Mouse (Mus musculus) regulatory T cell (primary cell): ENCODE data around the gene Adcy2.

Source experiments
- in situ Hi-C: fragments of 300-600 bp; cut with MboI, MseI; formaldehyde crosslinking; loops from one replicate; pipeline ENCODE4 v1.15.1; 2025; ENCODE audit warnings: high pct_unique_total_duplicates

Adcy2 gene

DNA sequence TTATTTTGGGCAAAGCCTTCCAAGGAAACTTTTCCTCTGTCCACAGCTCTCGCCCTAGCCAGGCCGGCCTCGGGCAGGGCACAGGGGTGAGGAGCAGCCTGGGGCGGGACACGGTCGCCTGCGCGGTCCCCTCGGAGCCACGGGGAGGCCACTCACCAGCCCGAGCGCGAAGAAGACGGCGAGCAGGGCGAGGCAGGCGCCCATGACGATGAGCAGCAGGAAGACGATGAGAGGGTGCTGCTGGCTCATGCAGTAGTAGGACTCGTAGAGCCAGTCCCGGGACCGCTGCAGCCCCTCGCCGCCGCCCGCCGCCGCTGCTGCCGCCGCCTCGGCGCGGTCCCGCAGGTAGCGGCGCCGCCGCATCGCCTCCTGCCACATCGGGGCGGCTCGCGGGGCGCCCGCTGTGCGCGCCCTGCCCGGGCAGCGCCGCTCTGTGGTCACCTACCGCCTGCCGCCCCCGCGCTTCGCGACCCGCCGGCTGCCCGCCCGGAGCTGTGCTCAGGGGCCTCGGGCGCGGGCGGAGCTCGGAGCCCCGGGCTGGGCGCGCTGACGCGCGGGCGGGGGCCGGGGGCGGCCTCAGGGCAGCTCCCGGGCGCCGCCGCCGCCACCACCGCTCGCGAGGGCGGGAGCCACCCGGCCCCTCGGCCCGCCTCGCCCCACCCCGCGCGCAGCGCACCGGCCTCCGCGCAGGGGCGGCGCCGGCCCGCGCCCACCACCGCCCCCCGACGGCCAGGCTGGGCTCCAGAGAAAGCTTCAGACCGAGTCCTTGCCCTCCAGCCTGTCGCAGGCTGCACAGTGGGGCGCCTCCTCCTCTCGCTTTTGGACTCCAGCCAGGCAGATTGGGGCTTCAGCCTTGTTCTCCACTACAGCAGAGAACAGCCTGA, at the start of gene Adcy2:
Adcy2 (minus strand) TSS at position 624 of the 884 bp plus-strand sequence.
- in situ Hi-C loops, result no loop called here

DNA sequence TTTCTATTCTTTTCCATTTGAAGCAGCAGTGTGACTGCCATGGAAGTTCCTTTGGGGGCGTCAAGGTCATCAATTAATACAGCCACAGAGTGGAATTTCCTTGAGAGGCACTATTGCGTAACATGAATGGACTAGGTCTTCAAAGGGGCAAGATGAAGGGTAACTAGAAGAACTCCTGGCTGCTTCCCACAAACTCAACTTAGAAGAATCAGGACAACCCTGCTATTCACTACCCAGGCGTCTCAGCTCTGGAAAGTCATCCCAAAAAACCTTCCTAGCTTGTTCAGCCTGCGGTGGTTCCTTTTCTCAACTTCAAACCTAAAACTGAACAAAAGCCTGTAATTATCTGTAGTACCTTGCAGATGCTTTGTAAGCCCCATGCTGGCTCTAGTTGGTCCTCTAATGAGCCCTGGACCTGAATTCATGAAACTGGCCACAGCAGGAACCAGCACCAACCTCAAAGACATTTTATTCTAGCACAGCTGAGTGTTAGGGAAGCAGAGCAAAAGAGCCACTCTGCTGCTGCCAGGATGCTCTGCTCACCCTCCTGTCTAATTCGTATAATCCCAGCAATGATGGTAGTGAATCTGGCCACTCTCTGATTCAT, 37.8 kb upstream of the Adcy2 start:
- in situ Hi-C loops, result no loop called here

DNA sequence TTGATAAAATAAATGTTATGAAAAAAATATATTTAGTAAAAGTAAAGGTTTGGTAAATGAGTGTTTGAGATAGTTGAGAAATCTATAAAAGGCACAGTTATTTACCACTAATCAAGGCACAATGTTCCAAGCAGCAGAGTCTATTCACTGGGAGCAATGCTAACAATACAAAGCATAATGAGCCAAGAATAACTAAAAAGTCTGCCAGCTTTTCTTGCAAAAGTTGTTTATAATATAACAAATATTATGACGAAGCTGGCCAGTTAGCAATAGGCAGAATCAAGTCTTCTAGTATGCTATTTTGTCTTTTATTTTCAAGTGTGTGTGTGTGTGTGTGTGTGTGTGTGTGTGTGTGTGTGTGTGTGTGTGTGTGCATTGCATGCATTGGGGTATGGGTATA, 35.3 kb upstream of the Adcy2 start:
- in situ Hi-C loops, result no loop called here

DNA sequence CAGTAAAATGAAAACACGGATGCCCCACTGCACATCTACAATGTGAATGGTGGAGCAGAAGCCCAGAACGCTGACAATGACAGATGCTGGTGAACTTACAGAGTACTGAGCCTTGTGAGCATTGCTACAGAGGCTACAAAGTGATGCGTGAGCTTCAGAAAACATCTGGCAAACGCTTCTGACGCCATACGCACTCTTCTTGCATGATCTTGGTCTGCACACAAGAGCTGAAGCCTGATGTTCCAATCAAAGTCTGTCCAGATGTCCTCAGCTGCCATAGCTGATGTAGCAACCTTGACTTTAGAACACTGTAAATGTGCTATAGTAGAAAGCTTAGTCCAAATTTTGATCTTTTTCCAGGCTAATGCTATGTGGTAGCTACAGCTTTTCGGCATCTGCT, 34.2 kb upstream of the Adcy2 start:
- in situ Hi-C loops, result no loop called here

DNA sequence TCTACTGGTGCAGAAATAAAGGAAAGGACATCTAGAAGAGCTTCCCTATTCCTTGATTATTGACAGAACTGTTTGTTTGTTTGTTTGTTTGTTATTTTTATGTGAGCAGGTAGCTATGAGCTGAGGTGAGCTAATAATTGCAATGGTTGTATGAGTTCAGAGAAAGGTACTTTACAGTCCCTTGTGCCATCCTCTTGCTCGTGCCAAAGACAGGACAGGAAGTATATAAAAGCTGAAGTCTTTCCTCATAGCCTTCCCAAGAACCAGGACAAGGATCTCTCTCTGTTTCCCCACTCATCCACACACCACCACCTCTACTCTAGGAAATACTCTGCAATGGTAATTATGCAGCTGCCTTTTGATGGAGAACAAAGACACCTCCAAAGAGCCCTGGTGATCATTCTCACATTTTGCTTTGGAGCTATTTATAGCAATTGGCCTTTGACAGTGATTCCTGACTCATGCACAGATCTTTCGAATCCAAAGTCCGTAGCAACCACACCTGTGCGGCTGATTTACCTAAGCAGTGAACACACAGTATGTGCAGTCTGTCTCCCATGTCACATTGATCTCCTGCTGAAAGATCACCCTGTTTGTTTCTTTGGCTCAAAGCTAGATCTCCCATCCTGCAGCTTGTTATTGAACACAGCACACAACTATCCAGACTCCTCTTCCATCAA, 29.9 kb upstream of the Adcy2 start:
- in situ Hi-C loops, result no loop called here

DNA sequence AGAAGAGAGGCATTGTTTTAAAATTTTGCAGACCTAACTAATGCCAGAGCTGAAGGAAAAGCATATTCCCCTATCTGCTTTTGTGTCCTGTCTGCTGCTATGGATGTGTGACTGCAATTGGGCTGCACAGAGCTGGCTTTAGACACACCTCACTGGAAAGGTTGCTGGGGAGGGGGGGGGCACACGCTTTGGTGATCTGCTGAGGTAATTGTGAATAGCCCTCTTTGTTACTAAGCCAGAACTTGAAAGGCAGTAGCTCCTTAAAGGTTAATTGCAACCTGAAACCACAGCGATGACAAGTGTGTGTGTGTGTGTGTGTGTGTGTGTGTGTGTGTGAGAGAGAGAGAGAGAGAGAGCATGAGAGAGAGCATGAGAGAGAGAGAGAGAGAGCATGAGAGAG, 25.6 kb upstream of the Adcy2 start:
- in situ Hi-C loops, result no loop called here

DNA sequence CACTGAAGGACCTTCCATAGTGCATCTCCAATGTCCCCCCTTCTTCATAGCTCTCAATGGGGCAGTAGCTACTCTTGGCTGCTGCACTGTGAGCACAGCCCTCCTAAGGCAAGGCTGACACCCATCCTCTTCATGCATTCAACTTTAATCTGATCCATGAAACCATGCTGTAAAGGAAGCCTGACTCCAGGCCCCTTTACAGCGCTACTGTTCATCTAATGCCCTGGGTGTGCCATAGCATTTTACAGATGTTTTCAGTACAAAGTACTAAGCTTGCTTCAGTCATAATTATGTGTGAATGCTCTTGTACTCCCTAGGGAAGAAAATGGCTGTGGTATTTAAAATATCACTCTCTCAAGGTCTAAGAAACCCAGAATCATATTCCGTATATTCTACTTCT, 23.9 kb upstream of the Adcy2 start:
- in situ Hi-C loops, result no loop called here

DNA sequence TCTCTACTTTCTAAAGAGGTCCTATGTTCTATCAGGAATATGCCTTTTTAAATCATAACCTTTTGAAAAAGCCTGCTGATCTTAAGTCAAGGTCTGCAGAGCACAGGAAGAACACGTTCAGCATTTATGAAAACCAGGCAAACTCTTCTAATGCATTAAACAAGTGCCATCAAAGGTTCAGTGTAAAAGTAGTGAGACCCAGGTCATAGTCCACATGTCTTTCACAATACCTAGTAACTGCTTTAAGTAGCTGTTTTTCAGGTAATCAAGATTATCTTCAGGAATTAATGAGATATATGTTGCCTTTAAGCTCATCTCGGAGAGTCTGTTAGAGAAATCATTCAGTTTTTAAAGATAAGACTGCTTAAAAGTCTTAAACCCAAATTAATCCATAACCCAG, 21.2 kb upstream of the Adcy2 start:
- in situ Hi-C loops, result no loop called here

DNA sequence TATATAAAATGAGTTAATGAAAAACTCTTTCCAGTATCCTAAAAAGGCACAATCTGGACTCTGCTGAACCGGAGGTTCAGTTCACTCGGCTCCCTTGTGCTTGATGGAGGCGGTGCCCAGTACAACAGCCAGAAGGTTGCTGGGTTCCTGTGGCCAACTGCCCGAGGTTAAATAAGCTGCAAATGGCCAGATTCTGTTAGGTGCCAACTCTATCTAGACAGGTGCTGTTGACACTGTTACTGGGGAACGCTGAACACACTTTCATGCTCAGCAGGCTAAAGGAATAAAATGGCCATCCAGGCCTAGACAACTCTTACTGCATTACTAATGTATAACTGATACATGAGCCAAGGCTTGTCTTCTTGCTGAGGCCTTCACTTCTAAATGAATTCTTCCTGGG, 7.6 kb upstream of the Adcy2 start:
- in situ Hi-C loops, result loop anchor here (10.0 kb wide), 1 partner anchor 448 kb away; no protein-coding TSS in a partner anchor

DNA sequence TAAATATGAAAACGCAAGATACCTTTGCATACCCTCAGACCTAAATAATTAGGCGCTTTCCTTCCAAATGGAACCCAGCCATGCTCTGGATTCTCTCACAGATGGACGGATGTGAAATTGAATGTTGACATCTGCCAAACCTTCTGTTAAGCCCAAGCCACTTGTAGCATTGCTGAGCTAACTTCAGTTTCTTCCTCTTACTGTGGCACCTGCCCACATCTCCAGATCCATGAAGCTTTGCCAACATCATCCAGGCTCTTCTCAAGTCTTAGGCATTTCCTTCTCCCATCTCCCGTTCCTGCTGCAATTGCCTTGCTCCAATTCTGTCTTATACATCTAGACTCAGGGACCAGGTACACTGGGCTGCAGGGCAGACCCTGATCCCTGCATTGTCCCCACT, 6.8 kb upstream of the Adcy2 start:
- in situ Hi-C loops, result loop anchor here (10.0 kb wide), 1 partner anchor 449 kb away; no protein-coding TSS in a partner anchor

DNA sequence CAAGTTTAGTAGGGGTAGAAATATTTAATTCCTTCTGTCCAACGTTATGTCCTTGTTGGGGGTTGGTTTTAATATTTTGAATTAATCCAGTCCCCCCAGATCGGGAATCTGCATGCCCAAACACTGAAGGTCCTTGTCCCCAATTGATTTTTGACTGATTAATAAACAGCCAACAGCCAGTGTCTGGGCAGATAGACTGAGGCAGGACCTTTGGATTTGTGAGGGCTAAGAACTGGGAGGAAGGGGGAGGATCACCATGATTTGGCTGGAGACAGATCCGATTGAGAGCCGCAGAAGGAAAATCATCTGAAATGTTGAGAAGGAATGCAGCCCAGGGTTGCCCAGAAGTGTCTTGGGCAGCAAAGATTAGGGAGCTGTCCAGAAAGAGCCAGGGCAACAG, 5.1 kb upstream of the Adcy2 start:
- in situ Hi-C loops, result loop anchor here (10.0 kb wide), 1 partner anchor 450 kb away; no protein-coding TSS in a partner anchor

DNA sequence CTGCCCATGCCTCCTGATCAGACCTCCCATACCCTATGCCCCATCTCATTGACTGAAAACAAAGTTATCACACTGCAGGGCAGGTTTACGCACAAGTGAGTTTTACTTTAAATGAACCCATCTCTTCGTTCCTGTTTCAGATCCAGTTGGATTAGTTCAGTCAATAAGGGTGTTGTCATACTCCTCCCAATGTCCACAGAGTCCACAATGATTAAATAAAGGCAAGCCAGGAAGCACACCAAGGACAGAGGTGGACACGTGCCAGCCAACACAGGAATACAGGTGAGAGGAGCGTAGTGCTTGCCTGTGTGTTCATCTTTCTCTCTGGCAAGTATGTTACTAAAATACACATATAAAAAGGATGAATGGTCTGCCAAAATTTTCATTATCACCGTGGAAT, 3.3 kb upstream of the Adcy2 start:
- in situ Hi-C loops, result loop anchor here (10.0 kb wide), 1 partner anchor 452 kb away; no protein-coding TSS in a partner anchor

DNA sequence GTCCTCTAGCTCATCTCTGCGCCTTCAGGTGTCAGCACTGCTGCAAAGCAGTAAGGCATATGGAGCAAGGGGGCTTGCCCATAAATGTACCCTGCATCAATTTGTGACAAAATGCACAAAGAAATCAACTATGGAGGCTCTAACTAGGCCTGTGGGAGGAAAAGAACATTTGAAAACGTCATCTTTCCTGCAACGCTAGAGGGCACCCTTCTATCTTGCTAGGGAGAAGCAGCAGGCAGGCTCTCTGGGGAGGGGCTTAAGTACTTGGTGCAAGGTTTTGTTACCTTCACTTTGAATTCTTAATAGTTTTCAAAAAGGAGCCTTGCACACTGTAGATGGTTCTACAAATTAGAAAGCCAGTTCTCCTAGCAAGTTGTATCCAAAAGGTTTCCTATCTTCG, 2.8 kb upstream of the Adcy2 start:
- in situ Hi-C loops, result loop anchor here (10.0 kb wide), 1 partner anchor 453 kb away; no protein-coding TSS in a partner anchor

DNA sequence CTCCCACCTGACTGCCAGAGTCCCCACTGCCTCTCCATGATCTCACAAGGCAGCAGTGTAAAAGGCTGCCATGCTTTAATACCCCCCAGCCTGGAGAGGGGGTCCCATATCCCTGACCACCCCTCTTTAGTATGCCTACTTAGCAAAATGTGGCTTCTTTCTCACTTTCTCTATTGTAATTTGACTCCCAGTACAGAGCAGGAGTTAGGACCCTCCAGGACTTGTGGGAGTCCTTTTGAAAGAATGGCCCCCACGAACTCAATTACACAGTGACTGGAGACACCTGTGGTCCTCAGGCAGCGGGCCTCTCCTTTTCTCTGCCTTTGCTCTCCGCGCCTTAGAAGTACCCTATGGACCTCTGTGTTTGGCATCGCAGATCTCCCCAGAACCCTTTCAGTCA, 485 bp upstream of the Adcy2 start:
- in situ Hi-C loops, result loop anchor here (10.0 kb wide), 1 partner anchor 455 kb away; no protein-coding TSS in a partner anchor

DNA sequence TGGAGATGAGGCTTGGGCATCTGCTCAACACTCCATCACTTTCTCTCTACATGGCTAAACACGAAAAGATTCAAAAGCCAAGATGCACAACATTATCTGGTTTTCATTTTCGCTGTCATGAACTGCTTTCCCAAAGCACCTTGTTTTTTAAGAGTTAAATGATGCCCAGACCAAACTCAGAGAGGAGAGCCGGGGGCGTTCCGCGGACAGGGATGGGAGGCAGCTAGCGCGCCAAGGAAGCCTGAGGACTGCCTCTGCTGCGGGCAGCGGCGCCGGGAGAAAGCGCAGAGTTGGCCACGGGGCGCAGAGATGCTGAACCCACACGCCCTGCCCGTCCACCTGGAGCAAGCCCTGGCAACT, 803 bp downstream of the Adcy2 start:
- in situ Hi-C loops, result no loop called here

DNA sequence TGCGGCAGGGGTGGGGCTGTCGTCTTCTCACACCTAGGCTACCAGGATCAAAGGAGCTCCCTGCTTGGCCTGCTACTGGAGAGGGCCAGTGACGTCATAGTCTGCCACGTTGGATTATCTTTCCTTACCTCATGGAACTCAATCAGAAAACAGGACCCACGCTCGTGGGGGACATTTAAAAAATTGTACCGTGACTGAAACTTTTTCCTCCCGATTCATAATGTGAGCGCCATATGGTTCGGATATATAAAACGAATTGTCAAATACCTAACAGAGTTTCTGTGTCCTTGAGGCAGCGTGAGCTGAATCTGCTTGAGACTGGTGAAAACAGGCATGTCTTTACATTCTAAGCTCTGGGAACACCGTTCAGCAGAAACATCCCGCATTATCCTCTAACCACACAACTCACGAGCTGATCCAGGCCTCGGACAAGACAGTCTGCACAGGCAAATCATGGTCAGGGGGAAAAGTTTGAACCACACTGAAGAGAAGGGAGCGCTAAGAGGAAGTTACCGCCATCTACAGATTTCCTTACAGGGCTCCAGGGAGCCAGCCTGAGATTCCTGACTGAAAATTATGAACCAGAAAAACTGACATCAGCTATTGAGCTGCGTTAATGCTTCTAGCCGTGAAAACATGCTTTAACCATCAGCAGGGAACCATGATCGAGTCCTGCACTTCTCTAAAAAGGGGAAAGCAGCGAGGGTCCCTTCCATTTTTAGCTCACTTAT, 1.4 kb downstream of the Adcy2 start:
- in situ Hi-C loops, result no loop called here

DNA sequence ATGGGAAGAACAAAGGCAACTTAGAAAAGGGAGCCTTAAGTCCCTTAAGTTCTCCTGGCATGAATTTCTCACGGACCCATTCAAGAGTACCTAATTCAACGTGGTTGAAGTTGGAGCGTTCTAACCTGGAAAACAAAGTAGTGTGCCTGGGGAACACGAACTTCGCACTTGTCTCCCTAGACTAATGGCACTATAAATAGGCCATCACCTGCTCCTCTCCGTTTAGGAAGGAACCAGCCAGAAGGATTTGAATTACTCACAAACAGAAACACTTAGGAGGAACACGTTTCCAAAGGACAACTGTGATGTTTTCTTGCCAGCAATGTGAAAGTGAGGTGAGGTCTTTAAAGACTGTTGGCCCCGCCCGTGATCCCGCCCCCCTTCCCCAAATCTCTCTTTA, 2.0 kb downstream of the Adcy2 start:
- in situ Hi-C loops, result no loop called here

DNA sequence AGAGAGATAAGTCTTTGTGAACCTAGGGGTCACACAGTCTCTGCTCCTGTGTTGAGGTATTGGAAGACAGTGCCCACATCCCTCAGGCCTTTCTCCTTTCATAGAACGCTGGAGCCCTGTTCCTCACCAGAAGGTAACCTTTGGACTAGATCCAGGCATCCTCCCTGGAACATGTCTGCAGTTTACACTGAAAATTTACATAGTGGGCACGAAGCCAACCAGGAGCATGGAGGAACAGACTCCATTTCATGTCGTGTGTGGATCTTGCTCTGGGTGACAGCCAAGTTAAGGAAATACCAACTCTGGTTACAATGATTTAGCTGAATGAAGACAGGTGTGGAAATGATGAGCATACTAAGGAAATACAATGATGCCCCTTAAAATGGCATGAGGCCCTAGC, 2.7 kb downstream of the Adcy2 start:
- in situ Hi-C loops, result no loop called here

DNA sequence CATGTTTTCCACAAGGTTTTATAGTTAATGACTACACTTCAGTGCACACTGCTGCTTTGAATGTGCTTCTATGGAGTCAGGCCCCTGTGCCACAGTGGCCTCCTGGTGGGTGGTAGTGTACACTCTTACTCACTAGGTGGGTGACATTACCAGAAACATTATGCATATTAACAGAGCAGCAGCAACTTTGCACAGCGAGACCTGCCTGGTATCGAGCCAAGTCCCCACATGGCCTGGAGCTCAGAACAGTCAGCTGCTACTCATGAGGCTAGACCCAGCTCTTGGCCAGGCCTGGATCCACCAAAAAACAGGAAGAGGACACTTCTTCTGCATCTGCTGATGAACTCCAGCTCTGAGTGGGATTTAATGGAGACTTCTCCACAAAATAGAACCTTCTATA, 13.6 kb downstream of the Adcy2 start:
- in situ Hi-C loops, result no loop called here

DNA sequence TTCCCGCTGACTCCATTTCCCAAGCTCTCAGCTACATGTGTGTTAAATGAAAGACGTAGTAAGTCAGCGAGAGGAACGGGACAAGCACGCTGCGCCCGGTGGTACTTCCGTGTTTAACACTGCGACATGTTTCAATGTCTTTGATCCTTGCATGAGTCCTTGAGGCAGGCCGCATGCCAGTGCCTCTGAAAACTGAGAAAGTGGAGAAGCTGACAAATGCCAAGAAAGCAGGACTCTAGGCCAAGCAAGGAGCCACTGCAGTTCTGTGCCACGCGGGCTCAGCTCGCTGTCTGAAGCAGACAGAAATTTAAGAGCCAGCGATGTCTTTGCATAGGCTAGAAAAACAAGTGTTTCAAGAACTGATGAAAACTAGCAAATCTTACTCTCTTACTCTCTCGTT, 15.3 kb downstream of the Adcy2 start:
- in situ Hi-C loops, result no loop called here

DNA sequence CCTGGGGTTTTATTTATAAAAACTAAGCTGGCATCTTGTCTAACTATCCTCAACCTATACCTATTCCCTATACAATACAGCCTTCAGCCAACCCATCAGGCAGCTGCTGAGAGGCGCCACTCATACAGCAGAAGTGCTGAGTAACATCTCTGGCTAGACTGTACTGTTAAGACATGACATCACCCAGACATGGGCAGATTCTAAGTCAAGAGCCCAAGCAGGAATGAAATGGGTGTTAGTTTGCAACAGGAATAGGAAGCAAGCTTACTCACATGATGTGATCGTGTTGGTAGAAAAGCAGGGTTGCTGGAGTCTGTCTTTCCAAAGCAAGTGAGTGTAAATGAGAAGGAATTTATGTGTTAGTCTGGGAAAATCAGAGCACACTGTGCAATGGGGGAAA, 18.3 kb downstream of the Adcy2 start:
- in situ Hi-C loops, result no loop called here

DNA sequence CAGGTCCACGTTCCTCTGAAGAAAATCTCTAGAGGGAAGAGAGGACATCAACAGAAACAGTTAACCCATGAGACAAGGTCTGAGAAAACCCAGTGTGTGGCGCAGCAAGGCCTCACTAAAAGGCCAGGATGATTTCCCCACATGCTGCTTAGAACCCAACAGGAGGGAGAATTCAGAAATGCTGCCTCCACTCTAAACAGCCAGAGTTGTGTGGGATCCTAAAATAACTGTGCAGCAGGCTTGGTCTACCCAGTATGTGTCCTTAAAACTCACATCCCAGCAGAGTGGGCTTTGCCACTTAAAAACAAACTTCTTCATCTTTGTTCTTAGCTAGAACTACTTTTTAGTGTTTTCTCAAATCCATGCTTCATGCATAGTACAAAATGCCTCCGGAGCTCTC, 26.2 kb downstream of the Adcy2 start:
- in situ Hi-C loops, result no loop called here
